Mouse (Mus musculus) c-Kit-positive CD71-positive TER-119-positive erythroid progenitor cells, embryonic 14.5 days (primary cell): Measurements from ENCODE around the gene Myo6.
"Not testable (repeated sequence)": the region's sequence is repeated elsewhere in the genome, so short reads cannot be mapped to it uniquely, and the experiment has no call there.

Experiments used
- DNase-seq: peaks from one replicate; pipeline ENCODE4 v3.0.0-alpha.2; 2013; ENCODE audit warnings: low spot score

The Myo6 gene

GRCm38 (mm10) chr9:80303518-80303917 is 138.7 kb downstream of the Myo6 start:
- no peak for DNase-seq

- DNase-seq: no peak
These were observed 141.6 kb downstream of the Myo6 start for GRCm38 (mm10) chr9:80306390-80306789.

GRCm38 (mm10) chr9:80306853-80307252 is 142.0 kb downstream of the Myo6 start:
- no peak for DNase-seq

- DNase-seq: no peak
These were observed 142.8 kb downstream of the Myo6 start for GRCm38 (mm10) chr9:80307629-80308028.

- DNase-seq: no peak
These were observed 148.8 kb downstream of the Myo6 start for GRCm38 (mm10) chr9:80313610-80314009.

- no peak for DNase-seq
These were observed 151.1 kb downstream of the Myo6 start for GRCm38 (mm10) chr9:80315922-80316321.

- no peak for DNase-seq
These were observed 153.2 kb downstream of the Myo6 start for GRCm38 (mm10) chr9:80318027-80318426.

GRCm38 (mm10) chr9:80321051-80321887 is 156.4 kb downstream of the Myo6 start:
- DNase-seq: not testable (repeated sequence)

GRCm38 (mm10) chr9:80332153-80332552 is 167.3 kb downstream of the Myo6 start:
- DNase-seq: peak; percentile 6

- DNase-seq: no peak
These were observed 168.6 kb downstream of the Myo6 start for GRCm38 (mm10) chr9:80333466-80333865.

GRCm38 (mm10) chr9:80333998-80334605 is 169.3 kb downstream of the Myo6 start:
- no peak for DNase-seq

GRCm38 (mm10) chr9:80335660-80336357 is 171.0 kb downstream of the Myo6 start:
- DNase-seq: no peak

- no peak for DNase-seq
These were observed 173.2 kb downstream of the Myo6 start for GRCm38 (mm10) chr9:80338026-80338425.

GRCm38 (mm10) chr9:80340927-80341326 is 176.1 kb downstream of the Myo6 start:
- no peak for DNase-seq

- DNase-seq: no peak
These were observed 176.9 kb downstream of the Myo6 start for GRCm38 (mm10) chr9:80341756-80342155.

GRCm38 (mm10) chr9:80342520-80342919 is 177.7 kb downstream of the Myo6 start:
- no peak for DNase-seq

- no peak for DNase-seq
These were observed 179.7 kb downstream of the Myo6 start for GRCm38 (mm10) chr9:80344451-80345000.

GRCm38 (mm10) chr9:80351295-80351677 is 186.5 kb downstream of the Myo6 start:
- DNase-seq: no peak

GRCm38 (mm10) chr9:80351678-80352331 is 187.0 kb downstream of the Myo6 start:
- DNase-seq: no peak

- no peak for DNase-seq
These were observed 195.2 kb downstream of the Myo6 start for GRCm38 (mm10) chr9:80360063-80360462.
